ENCODE assay signal across 8 mouse cellular contexts in the genomic region with DNA sequence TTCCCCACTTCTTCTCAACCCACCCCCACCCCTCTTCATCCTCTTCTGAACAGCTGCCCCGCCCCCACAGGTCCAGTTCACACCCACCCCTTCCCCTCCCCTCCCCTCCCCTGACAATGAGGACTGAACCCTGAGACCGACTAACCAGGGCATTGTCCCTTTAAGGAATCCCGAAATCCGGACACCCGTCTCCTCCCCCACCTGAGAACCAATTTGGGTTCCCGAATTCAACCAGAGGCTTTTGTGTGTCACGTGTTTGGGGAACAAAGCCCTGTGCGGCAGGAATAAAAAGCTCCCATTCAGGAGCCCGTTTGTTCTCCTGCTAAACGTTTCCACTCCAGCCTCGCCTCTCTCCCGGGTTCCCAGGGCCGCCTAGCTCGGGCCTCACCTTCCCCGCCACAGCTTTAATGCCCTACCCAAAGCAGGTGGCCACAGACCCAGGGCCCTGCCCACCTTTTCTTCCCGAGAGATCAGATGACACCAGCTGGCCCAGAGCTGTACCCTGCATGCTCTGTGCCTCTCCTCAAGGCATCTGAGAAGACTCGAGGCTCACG. TPM values are rescaled to one million over a fixed set of nuclear protein-coding genes. Genes with fewer than 3 reads are reported as not detected.
A peak's percentile ranks its signal among the peaks of the same experiment; 100 is the strongest.
DNase-seq lines count a peak whose midpoint lies in the region; ATAC-seq and TF ChIP-seq lines count a peak whose summit lies in the region.

No protein-coding gene starts in this region.

- peaks cover 3% of the 10 kb centered on the region for H3K27me3 ChIP-seq in heart, embryonic 15.5 days
- 0 out of 2 replicates have a peak, but pooled peaks cover 5% of the 10 kb centered on the region for H3K27me3 ChIP-seq in forebrain, embryonic 10.5 days (ENCODE audit: poor library complexity, severe bottlenecking)

- peak overlapping the region; percentile 27; the same call in 1 of the 2 replicates for H3K9ac ChIP-seq in heart, embryonic 15.5 days

- no peak for ATAC-seq in heart, embryonic 15.5 days (replicated peaks; ENCODE audit: insufficient number of reproducible peaks, insufficient read depth, low FRiP score, low read depth)

- H3K27ac ChIP-seq in heart, embryonic 15.5 days: no peak overlapping the region
- H3K27ac ChIP-seq in forebrain, embryonic 10.5 days: peak overlapping the region; percentile 93
- no peak overlapping the region for H3K27ac ChIP-seq in left cerebral cortex, adult 2 months

- peak overlapping the region; percentile 31 for H3K4me3 ChIP-seq in heart, embryonic 15.5 days
- H3K4me3 ChIP-seq in forebrain, embryonic 10.5 days: peak overlapping the region; percentile 40
- H3K4me3 ChIP-seq in left cerebral cortex, adult 2 months: peak overlapping the region; percentile 21; the same call in 1 of the 2 replicates

- intact Hi-C loops in left cerebral cortex, adult 2 months (cut with DNase I): no loop called here

- peak overlapping the region; percentile 59 for H3K4me2 ChIP-seq in heart, embryonic 15.5 days

- TF ChIP-seq CTCF in left cerebral cortex, adult 2 months (IDR thresholded peaks at IDR 0.05): no peak

- 2% methylated on average over 18 of the region's 18 CpGs for WGBS in heart, embryonic 15.5 days
- under 1% methylated on average over 18 of the region's 18 CpGs for WGBS in forebrain, embryonic 10.5 days

- H3K36me3 ChIP-seq in heart, embryonic 15.5 days: no peaks in the 10 kb centered on the region
- no peaks in the 10 kb centered on the region for H3K36me3 ChIP-seq in forebrain, embryonic 10.5 days (replicated peaks)

- DNase-seq in heart, adult 8-10 months (ENCODE audit: low spot score): no peak
- peak; percentile 96 for DNase-seq in ZHBTc4 (ENCODE audit: low read depth, low spot score)
- DNase-seq in forebrain, embryonic 10.5 days (ENCODE audit: extremely low spot score, low spot score): peak; percentile 89
- DNase-seq in left cerebral cortex, adult 2 months (ENCODE audit: extremely low spot score in 1 of 2, low spot score in 2 of 2): peak in 1 of 2 experiments; percentile 18
- DNase-seq in neural tube, embryonic 10.5 days (ENCODE audit: extremely low spot score, low spot score): peak; percentile 72
- DNase-seq in urinary bladder, postnatal 36 days (ENCODE audit: low spot score in 2 of 2): no peak
- DNase-seq in ovary, postnatal 10 days (ENCODE audit: low spot score): no peak

- H3K9me3 ChIP-seq in heart, embryonic 15.5 days (replicated peaks): no peaks in the 10 kb centered on the region
- H3K9me3 ChIP-seq in forebrain, embryonic 10.5 days: no peaks in the 10 kb centered on the region

- peaks cover 9% of the 10 kb centered on the region; the same call in 1 of the 2 replicates for H3K4me1 ChIP-seq in heart, embryonic 15.5 days (replicated peaks)
- H3K4me1 ChIP-seq in forebrain, embryonic 10.5 days: peaks cover 94% of the 10 kb centered on the region

RNA-seq across cellular contexts. Expression of gene Msi1, which starts 25.1 kb away (rescaled TPM):
- polyA plus RNA-seq in heart, embryonic 15.5 days (2015; fragmentation: Nextera tagmentation; extraction: Ambion mirVana): 2.0 and 3.5 TPM in 2 replicates
- total RNA-seq in heart, adult 8-10 months (2022): under 1 TPM; 0.16 to 0.52 (median 0.25) TPM
- 142 and 158 TPM in 2 replicates for polyA plus RNA-seq in forebrain, embryonic 10.5 days (2016; fragmentation: Nextera tagmentation; extraction: Ambion mirVana)
- total RNA-seq in left cerebral cortex, adult 2 months (2021): 10 to 100 TPM; 46.1 to 51.8 TPM

RNA-seq across cellular contexts. Expression of gene Cox6a1, which starts 55.5 kb away (rescaled TPM):
- 1,326 and 1,479 TPM in 2 replicates for polyA plus RNA-seq in heart, embryonic 15.5 days (2015; fragmentation: Nextera tagmentation; extraction: Ambion mirVana)
- 100 to 1,000 TPM; 205 to 218 (median 216) TPM for total RNA-seq in heart, adult 8-10 months (2022)
- 754 and 787 TPM in 2 replicates for polyA plus RNA-seq in forebrain, embryonic 10.5 days (2016; fragmentation: Nextera tagmentation; extraction: Ambion mirVana)
- 100 to 1,000 TPM; 701 to 719 TPM for total RNA-seq in left cerebral cortex, adult 2 months (2021)

Comparison
In these comparisons a context has a peak if more than half of its experiments do, and no peak if none do; other contexts are left out.
1. DNase-seq: peak in ZHBTc4 (single experiment), forebrain, embryonic 10.5 days (single experiment) and neural tube, embryonic 10.5 days (single experiment); none in heart, adult 8-10 months (single experiment), urinary bladder, postnatal 36 days (0 of 2) and ovary, postnatal 10 days (single experiment).
2. RNA of gene Msi1, which starts 25.1 kb away (total RNA-seq): 46.1 to 51.8 TPM in left cerebral cortex, adult 2 months; 0.16 to 0.52 TPM in heart, adult 8-10 months; every median in the first group is over 10 times any median in the second.
3. Peak in every context shown above with its lines, with median percentiles within 50 percentile points of each other: H3K4me3 ChIP-seq.